Mouse (Mus musculus): ENCODE measurements at regions not wholly inside any gene's neighbourhood (a gene's known extent, or its start where the extent isn't known, plus 50 kb on each side); places are given as distances from the start of the nearest gene placed in this dataset.

- no peak for TF ChIP-seq CTCF (IDR thresholded peaks at IDR 0.05)
- no peak for TF ChIP-seq EP300 (IDR thresholded peaks at IDR 0.05)
Observed at GRCm38 (mm10) chr1:77944327-77944645, 252.6 kb downstream of the Pax3 start.

GRCm38 (mm10) chr1:77943633-77944326, 253.2 kb downstream of the Pax3 start:
- no peak overlapping the region for H3K27ac ChIP-seq (ENCODE audit: low read length)
- ATAC-seq (no peak), DNase-seq (ENCODE audit: low spot score) (no peak)
- H3K36me3 ChIP-seq (ENCODE audit: insufficient read depth, low read length) = no peaks in the 10 kb centered on the region
- no peaks in the 10 kb centered on the region for H3K9me3 ChIP-seq (ENCODE audit: low read length)
- no peak overlapping the region for H3K4me3 ChIP-seq (ENCODE audit: low read depth, low read length)
- no peaks in the 10 kb centered on the region for H3K27me3 ChIP-seq (replicated peaks; ENCODE audit: insufficient read depth, low read length)
- H3K9ac ChIP-seq (replicated peaks; ENCODE audit: low read depth) = no peak overlapping the region
- H3K4me2 ChIP-seq (replicated peaks; ENCODE audit: low read depth, low read length) = no peak overlapping the region
- 70% methylated on average over 14 of the region's 14 CpGs for WGBS
- TF ChIP-seq EP300 (IDR thresholded peaks at IDR 0.05) (no peak), CTCF (IDR thresholded peaks at IDR 0.05) (no peak)
- H3K4me1 ChIP-seq (ENCODE audit: insufficient read depth, low read depth, low read length) = no peaks in the 10 kb centered on the region

More at GRCm38 (mm10) chr1:77944327-77944645, 252.6 kb downstream of the Pax3 start:
- no peak overlapping the region for H3K4me2 ChIP-seq (replicated peaks; ENCODE audit: low read depth, low read length)
- no peak overlapping the region for H3K4me3 ChIP-seq (ENCODE audit: low read depth, low read length)
- no peak overlapping the region for H3K27ac ChIP-seq (ENCODE audit: low read length)
- H3K9me3 ChIP-seq (ENCODE audit: low read length) = no peaks in the 10 kb centered on the region
- H3K9ac ChIP-seq (replicated peaks; ENCODE audit: low read depth) = no peak overlapping the region
- DNase-seq (ENCODE audit: low spot score) (no peak), ATAC-seq (no peak)
- H3K4me1 ChIP-seq (ENCODE audit: insufficient read depth, low read depth, low read length) = no peaks in the 10 kb centered on the region
- WGBS = 82% methylated on average over 2 of the region's 2 CpGs
- H3K36me3 ChIP-seq (ENCODE audit: insufficient read depth, low read length) = no peaks in the 10 kb centered on the region
- H3K27me3 ChIP-seq (replicated peaks; ENCODE audit: insufficient read depth, low read length) = no peaks in the 10 kb centered on the region

- no peak overlapping the region for H3K27ac ChIP-seq (ENCODE audit: low read length)
- H3K4me1 ChIP-seq (ENCODE audit: insufficient read depth, low read depth, low read length) = no peaks in the 10 kb centered on the region
- no peaks in the 10 kb centered on the region for H3K9me3 ChIP-seq (ENCODE audit: low read length)
- H3K4me2 ChIP-seq (replicated peaks; ENCODE audit: low read depth, low read length) = no peak overlapping the region
- H3K27me3 ChIP-seq (replicated peaks; ENCODE audit: insufficient read depth, low read length) = no peaks in the 10 kb centered on the region
- no peak overlapping the region for H3K9ac ChIP-seq (replicated peaks; ENCODE audit: low read depth)
- TF ChIP-seq EP300 (IDR thresholded peaks at IDR 0.05) (no peak), CTCF (IDR thresholded peaks at IDR 0.05) (peak; percentile 84)
- 4% methylated on average over 5 of the region's 5 CpGs for WGBS
- no peak for ATAC-seq
- no peak overlapping the region for H3K4me3 ChIP-seq (ENCODE audit: low read depth, low read length)
- DNase-seq (ENCODE audit: low spot score) = peak; percentile 74
- no peaks in the 10 kb centered on the region for H3K36me3 ChIP-seq (ENCODE audit: insufficient read depth, low read length)
Observed at GRCm38 (mm10) chr1:77943101-77943500, 253.8 kb downstream of the Pax3 start.

GRCm38 (mm10) chr1:77933095-77933766, 263.7 kb downstream of the Pax3 start:
- Histone ChIP-seq H3K27ac (ENCODE audit: low read length) (no peak overlapping the region), H3K9me3 (ENCODE audit: low read length) (no peaks in the 10 kb centered on the region), H3K4me3 (ENCODE audit: low read depth, low read length) (no peak overlapping the region), H3K27me3 (replicated peaks; ENCODE audit: insufficient read depth, low read length) (no peaks in the 10 kb centered on the region), H3K4me1 (ENCODE audit: insufficient read depth, low read depth, low read length) (no peaks in the 10 kb centered on the region), H3K4me2 (replicated peaks; ENCODE audit: low read depth, low read length) (no peak overlapping the region), H3K36me3 (ENCODE audit: insufficient read depth, low read length) (no peaks in the 10 kb centered on the region), H3K9ac (replicated peaks; ENCODE audit: low read depth) (no peak overlapping the region)
- peak; percentile 69 for ATAC-seq
- 30% methylated on average over 6 of the region's 6 CpGs for WGBS
- no peak for TF ChIP-seq EP300 (IDR thresholded peaks at IDR 0.05)
- TF ChIP-seq CTCF (IDR thresholded peaks at IDR 0.05) = no peak
- peak; percentile 51 for DNase-seq (ENCODE audit: low spot score)

- no peak overlapping the region for H3K27ac ChIP-seq (ENCODE audit: low read length)
- no peaks in the 10 kb centered on the region for H3K9me3 ChIP-seq (ENCODE audit: low read length)
- no peaks in the 10 kb centered on the region for H3K36me3 ChIP-seq (ENCODE audit: insufficient read depth, low read length)
- no peak overlapping the region for H3K4me2 ChIP-seq (replicated peaks; ENCODE audit: low read depth, low read length)
- no peaks in the 10 kb centered on the region for H3K27me3 ChIP-seq (replicated peaks; ENCODE audit: insufficient read depth, low read length)
- no peak overlapping the region for H3K4me3 ChIP-seq (ENCODE audit: low read depth, low read length)
- H3K9ac ChIP-seq (replicated peaks; ENCODE audit: low read depth) = no peak overlapping the region
- ATAC-seq (peak; percentile 26; the same call in 1 of the 2 replicates), DNase-seq (ENCODE audit: low spot score) (peak; percentile 77)
- WGBS = 47% methylated on average over 5 of the region's 5 CpGs
- no peak for TF ChIP-seq CTCF (IDR thresholded peaks at IDR 0.05)
- TF ChIP-seq EP300 (IDR thresholded peaks at IDR 0.05) = no peak
- H3K4me1 ChIP-seq (ENCODE audit: insufficient read depth, low read depth, low read length) = no peaks in the 10 kb centered on the region
Observed at GRCm38 (mm10) chr1:77932226-77932625, 264.7 kb downstream of the Pax3 start.

GRCm38 (mm10) chr1:77930661-77931060, 266.3 kb downstream of the Pax3 start:
- Histone ChIP-seq H3K4me2 (replicated peaks; ENCODE audit: low read depth, low read length) (no peak overlapping the region), H3K4me3 (ENCODE audit: low read depth, low read length) (no peak overlapping the region), H3K9me3 (ENCODE audit: low read length) (no peaks in the 10 kb centered on the region), H3K27me3 (replicated peaks; ENCODE audit: insufficient read depth, low read length) (no peaks in the 10 kb centered on the region), H3K4me1 (ENCODE audit: insufficient read depth, low read depth, low read length) (no peaks in the 10 kb centered on the region), H3K36me3 (ENCODE audit: insufficient read depth, low read length) (no peaks in the 10 kb centered on the region), H3K9ac (replicated peaks; ENCODE audit: low read depth) (no peak overlapping the region), H3K27ac (ENCODE audit: low read length) (no peak overlapping the region)
- ATAC-seq (no peak), DNase-seq (ENCODE audit: low spot score) (no peak)
- WGBS = 83% methylated on average over 6 of the region's 6 CpGs
- TF ChIP-seq EP300 (IDR thresholded peaks at IDR 0.05) = no peak
- peak; percentile 47 for TF ChIP-seq CTCF (IDR thresholded peaks at IDR 0.05)

Measured in lung, postnatal 0 days (tissue).